Comparison of ENCODE assay signal across 9 mouse cellular contexts in genomic region chr7:47014564-47015389, GRCm38 (mm10). TPM values are rescaled to one million over a fixed set of nuclear protein-coding genes. Genes with fewer than 3 reads are reported as not detected.
DNase-seq lines count a peak whose midpoint lies in the region; ATAC-seq and TF ChIP-seq lines count a peak whose summit lies in the region.
"Had no signal": no experiment of that assay in that cellular context is flagged by ENCODE, and none has a peak within 500 bp of the region (broad histone marks: within the 10 kb centered on the region; RNA-seq: fewer than 3 reads in every experiment).

No protein-coding gene starts in this region.

- peaks cover 20% of the 10 kb centered on the region for H3K4me1 ChIP-seq in spleen, adult 2 months (ENCODE audit: control insufficient read depth, insufficient read depth, insufficient read length)
- H3K4me1 ChIP-seq in limb, embryonic 12.5 days (replicated peaks) = peaks cover 5% of the 10 kb centered on the region

- H3K9me3 ChIP-seq in limb, embryonic 12.5 days = no peaks in the 10 kb centered on the region
- H3K9me3 ChIP-seq: neural tube, embryonic 13.5 days had no signal

- no peak overlapping the region for H3K4me3 ChIP-seq in spleen, adult 2 months (ENCODE audit: extremely low read depth, insufficient read depth, insufficient read length)
- peak overlapping the region; percentile 50 for H3K4me3 ChIP-seq in gastrocnemius, adult 2 months
- no peak overlapping the region for H3K4me3 ChIP-seq in limb, embryonic 12.5 days (replicated peaks)

- peak in 1 of 2 experiments; percentile 24 for DNase-seq in spleen, adult 2 months (ENCODE audit: low read depth in 1 of 2, low spot score in 2 of 2)
- no peak for DNase-seq in spleen, postnatal 14 days (ENCODE audit: low spot score in 2 of 2)
- DNase-seq in gastrocnemius, adult 2 months = no peak
- DNase-seq in natural killer cell, adult 2 months (ENCODE audit: low spot score in 2 of 2) = peak; percentile 33 to 36
- DNase-seq in T-cell, adult 2 months (ENCODE audit: low spot score) = no peak
- no peak for DNase-seq in right cerebral cortex, adult 2 months (ENCODE audit: low spot score in 2 of 2)
- DNase-seq in retina, postnatal 1 day = no peak

- H3K36me3 ChIP-seq in spleen, adult 2 months (ENCODE audit: control insufficient read depth, insufficient read depth, low read length) = no peaks in the 10 kb centered on the region
- H3K36me3 ChIP-seq in limb, embryonic 12.5 days = no peaks in the 10 kb centered on the region
- H3K36me3 ChIP-seq: neural tube, embryonic 13.5 days had no signal

- no peak for TF ChIP-seq CTCF in spleen, adult 2 months (IDR thresholded peaks at IDR 0.05; ENCODE audit: extremely low read depth, insufficient read depth, insufficient read length, insufficient replicate concordance)
- TF ChIP-seq CTCF in gastrocnemius, adult 2 months (IDR thresholded peaks at IDR 0.05) = no peak

- intact Hi-C loops in gastrocnemius, adult 2 months (cut with DNase I) = loop anchor here (1.0 kb wide), 1 partner anchor 51 kb away; no protein-coding TSS in a partner anchor

- no peak overlapping the region for H3K4me2 ChIP-seq in limb, embryonic 12.5 days

- WGBS in spleen, adult 2 months = 30% methylated on average over 11 of the region's 11 CpGs
- WGBS in limb, embryonic 12.5 days = 68% methylated on average over 10 of the region's 11 CpGs

- TF ChIP-seq POLR2A in spleen, adult 2 months (IDR thresholded peaks at IDR 0.05; ENCODE audit: low read depth, low read length) = no peak

- ATAC-seq in limb, embryonic 12.5 days (ENCODE audit: insufficient number of reproducible peaks, insufficient read depth, low FRiP score, low TSS enrichment, low read depth) = no peak

- peak overlapping the region; percentile 26; the same call in 1 of the 2 replicates for H3K27ac ChIP-seq in spleen, adult 2 months (ENCODE audit: insufficient read depth, low read length)
- peak overlapping the region; percentile 81 for H3K27ac ChIP-seq in gastrocnemius, adult 2 months
- 0 out of 2 replicates have a peak overlapping the region, but pooled peaks have one; percentile 2 for H3K27ac ChIP-seq in limb, embryonic 12.5 days
- H3K27ac ChIP-seq: neural tube, embryonic 13.5 days had no signal

- H3K9ac ChIP-seq in limb, embryonic 12.5 days (replicated peaks) = no peak overlapping the region

- H3K27me3 ChIP-seq in spleen, adult 2 months (ENCODE audit: control insufficient read depth, insufficient read depth, low read length) = no peaks in the 10 kb centered on the region
- H3K27me3 ChIP-seq in limb, embryonic 12.5 days = no peaks in the 10 kb centered on the region
- H3K27me3 ChIP-seq: neural tube, embryonic 13.5 days had no signal

RNA-seq across cellular contexts. Expression of gene Spty2d1, which starts 6.6 kb away (rescaled TPM):
- 3.8 and 4.9 TPM in 2 replicates for polyA plus RNA-seq in spleen, adult 2 months (2012; rRNA removed)
- 1 to 10 TPM; 4.1 to 5.7 TPM for total RNA-seq in gastrocnemius, adult 2 months (2021)
- 17.3 and 17.5 TPM in 2 replicates for polyA plus RNA-seq in limb, embryonic 12.5 days (2016; fragmentation: Nextera tagmentation; extraction: Ambion mirVana)

RNA-seq across cellular contexts. Expression of gene Gm9999, which starts 31.4 kb away (rescaled TPM):
- not detected in 2 replicates for polyA plus RNA-seq in spleen, adult 2 months (2012; rRNA removed)
- total RNA-seq in gastrocnemius, adult 2 months (2021) = not detected
- not detected in 2 replicates for polyA plus RNA-seq in limb, embryonic 12.5 days (2016; fragmentation: Nextera tagmentation; extraction: Ambion mirVana)
- polyA plus RNA-seq: neural tube, embryonic 13.5 days had no signal

RNA-seq across cellular contexts. Expression of gene Tmem86a, which starts 35.6 kb away (rescaled TPM):
- polyA plus RNA-seq in spleen, adult 2 months (2012; rRNA removed) = 57.1 and 60.7 TPM in 2 replicates
- 1 to 10 TPM; 4.0 to 4.8 TPM for total RNA-seq in gastrocnemius, adult 2 months (2021)
- polyA plus RNA-seq in limb, embryonic 12.5 days (2016; fragmentation: Nextera tagmentation; extraction: Ambion mirVana) = 19.4 and 19.5 TPM in 2 replicates

RNA-seq across cellular contexts. Expression of gene Uevld, which starts 56.5 kb away (rescaled TPM):
- 1.00 and 1.3 TPM in 2 replicates for polyA plus RNA-seq in spleen, adult 2 months (2012; rRNA removed)
- total RNA-seq in gastrocnemius, adult 2 months (2021) = 10 to 100 TPM; 11.2 to 11.9 TPM
- 11.6 and 12.1 TPM in 2 replicates for polyA plus RNA-seq in limb, embryonic 12.5 days (2016; fragmentation: Nextera tagmentation; extraction: Ambion mirVana)

Comparison
In these comparisons a context has a peak if more than half of its experiments do, and no peak if none do; other contexts are left out.
1. DNase-seq: peak in natural killer cell, adult 2 months (2 of 2); none in spleen, postnatal 14 days (0 of 2), gastrocnemius, adult 2 months (single experiment), T-cell, adult 2 months (single experiment), right cerebral cortex, adult 2 months (0 of 2) and retina, postnatal 1 day (single experiment).
2. H3K27ac ChIP-seq: peak in every context shown above with its lines; median percentile 81 in gastrocnemius, adult 2 months; 26 in spleen, adult 2 months; 2 in limb, embryonic 12.5 days.